Mouse (Mus musculus) layer of hippocampus, adult 2 months (tissue): ENCODE measurements at regions not wholly inside any gene's neighbourhood (a gene's known extent, or its start where the extent isn't known, plus 50 kb on each side); places are given as distances from the start of the nearest gene placed in this dataset.
"Not testable (repeated sequence)": the region's sequence is repeated elsewhere in the genome, so short reads cannot be mapped to it uniquely, and the experiment has no call there.

Experiments used
- DNase-seq, 2 experiments: peaks; one replicate each; pipeline ENCODE4 v3.0.0; 2022; ENCODE audit warnings: low spot score in 2 of 2
- H3K27ac ChIP-seq: fragments of 200-600 bp; 2 replicates; pipeline ENCODE4 v1.8.1; 2022
- H3K4me3 ChIP-seq: fragments of 200-600 bp; 2 replicates; pipeline ENCODE4 v1.8.1; 2022; ENCODE audit warnings: mild to moderate bottlenecking
- CTCF ChIP-seq: fragments of 200-600 bp; conservative IDR thresholded peaks from 2 replicates; pipeline ENCODE4 v1.8.1; 2022; ENCODE audit warnings: antibody characterized with exemption, mild to moderate bottlenecking, moderate library complexity

- TF ChIP-seq CTCF, result no peak
- H3K27ac ChIP-seq, result no peak overlapping the region
- DNase-seq, result no peak
- H3K4me3 ChIP-seq, result no peak overlapping the region
Measured at GRCm38 (mm10) chr16:86827645-86828044, 526.3 kb upstream of the N6amt1 start.

GRCm38 (mm10) chr16:86826641-86827040, 527.3 kb upstream of the N6amt1 start:
- no peak for TF ChIP-seq CTCF
- DNase-seq, result no peak
- peak overlapping the region; percentile 75 for H3K27ac ChIP-seq
- H3K4me3 ChIP-seq, result no peak overlapping the region

GRCm38 (mm10) chr16:86823496-86823895, 530.5 kb upstream of the N6amt1 start:
- no peak for DNase-seq
- H3K4me3 ChIP-seq, result no peak overlapping the region
- no peak for TF ChIP-seq CTCF
- no peak overlapping the region for H3K27ac ChIP-seq

- Histone ChIP-seq H3K4me3 (no peak overlapping the region), H3K27ac (no peak overlapping the region)
- TF ChIP-seq CTCF, result no peak
- DNase-seq, result no peak
Measured at GRCm38 (mm10) chr16:86821586-86821985, 532.4 kb upstream of the N6amt1 start.

- H3K4me3 ChIP-seq, DNase-seq, H3K27ac ChIP-seq: not testable (repeated sequence)
Measured at GRCm38 (mm10) chr16:86818639-86819038, 535.3 kb upstream of the N6amt1 start.

GRCm38 (mm10) chr16:86816763-86817593, 537.0 kb upstream of the N6amt1 start:
- DNase-seq, result peak; percentile 29 to 61
- Histone ChIP-seq H3K4me3 (no peak overlapping the region), H3K27ac (peak overlapping the region; percentile 51)
- TF ChIP-seq CTCF, result no peak

GRCm38 (mm10) chr16:86816006-86816405, 538.0 kb upstream of the N6amt1 start:
- Histone ChIP-seq H3K4me3 (no peak overlapping the region), H3K27ac (no peak overlapping the region)
- no peak for TF ChIP-seq CTCF
- DNase-seq, result no peak

- TF ChIP-seq CTCF, result no peak
- no peak for DNase-seq
- Histone ChIP-seq H3K4me3 (no peak overlapping the region), H3K27ac (no peak overlapping the region)
Measured at GRCm38 (mm10) chr16:86812692-86813091, 541.3 kb upstream of the N6amt1 start.

- Histone ChIP-seq H3K27ac (no peak overlapping the region), H3K4me3 (no peak overlapping the region)
- DNase-seq, result no peak
- TF ChIP-seq CTCF, result no peak
Measured at GRCm38 (mm10) chr16:86808644-86809324, 545.2 kb upstream of the N6amt1 start.

GRCm38 (mm10) chr16:86806374-86806773, 547.6 kb upstream of the N6amt1 start:
- DNase-seq, result no peak
- no peak for TF ChIP-seq CTCF
- no peak overlapping the region for H3K27ac ChIP-seq

GRCm38 (mm10) chr16:86776086-86776485, 577.9 kb upstream of the N6amt1 start:
- H3K4me3 ChIP-seq, result no peak overlapping the region
- no peak overlapping the region for H3K27ac ChIP-seq
- TF ChIP-seq CTCF, result no peak
- DNase-seq, result no peak

More at GRCm38 (mm10) chr16:86806374-86806773, 547.6 kb upstream of the N6amt1 start:
- no peak overlapping the region for H3K4me3 ChIP-seq

GRCm38 (mm10) chr16:86772586-86772985, 581.4 kb upstream of the N6amt1 start:
- no peak overlapping the region for H3K4me3 ChIP-seq
- no peak for DNase-seq
- H3K27ac ChIP-seq, result no peak overlapping the region
- no peak for TF ChIP-seq CTCF

- DNase-seq, result no peak
- no peak for TF ChIP-seq CTCF
- Histone ChIP-seq H3K4me3 (no peak overlapping the region), H3K27ac (no peak overlapping the region)
Measured at GRCm38 (mm10) chr16:86768912-86769311, 585.1 kb upstream of the N6amt1 start.

GRCm38 (mm10) chr16:86768355-86768754, 585.6 kb upstream of the N6amt1 start:
- no peak for DNase-seq
- Histone ChIP-seq H3K4me3 (no peak overlapping the region), H3K27ac (no peak overlapping the region)
- no peak for TF ChIP-seq CTCF
